Mouse (Mus musculus): Measurements from ENCODE around the gene Esam.

DNA sequence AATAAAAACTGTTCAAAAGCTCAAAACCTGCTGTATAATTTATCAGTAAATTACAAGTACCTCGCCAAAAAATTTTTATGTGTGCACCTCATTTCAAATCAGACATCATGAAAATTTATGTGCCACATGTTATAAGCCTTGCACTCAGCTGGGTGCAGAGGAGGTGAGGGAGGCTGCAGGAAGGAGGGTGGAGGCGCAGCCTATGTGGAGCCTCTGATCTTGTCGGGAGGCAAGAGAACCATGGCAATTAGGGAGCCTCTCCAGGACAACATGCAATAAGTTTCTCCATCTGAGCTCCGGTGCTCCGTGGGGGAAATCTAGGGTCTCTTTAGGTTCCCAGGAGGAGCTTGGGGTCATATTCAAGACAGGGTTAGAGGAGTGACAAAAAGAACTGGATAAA is 39.6 kb downstream of the Esam start:
- TF ChIP-seq GATA2 (IDR thresholded peaks at IDR 0.05; ENCODE audit: borderline replicate concordance, low read depth, low read length) = no peak
- TF ChIP-seq POLR2AphosphoS5 (IDR thresholded peaks at IDR 0.05; ENCODE audit: insufficient replicate concordance, low read depth, low read length) = no peak
